Mouse (Mus musculus): ENCODE measurements at regions not wholly inside any gene's neighbourhood (a gene's known extent, or its start where the extent isn't known, plus 50 kb on each side); places are given as distances from the start of the nearest gene placed in this dataset.

DNA sequence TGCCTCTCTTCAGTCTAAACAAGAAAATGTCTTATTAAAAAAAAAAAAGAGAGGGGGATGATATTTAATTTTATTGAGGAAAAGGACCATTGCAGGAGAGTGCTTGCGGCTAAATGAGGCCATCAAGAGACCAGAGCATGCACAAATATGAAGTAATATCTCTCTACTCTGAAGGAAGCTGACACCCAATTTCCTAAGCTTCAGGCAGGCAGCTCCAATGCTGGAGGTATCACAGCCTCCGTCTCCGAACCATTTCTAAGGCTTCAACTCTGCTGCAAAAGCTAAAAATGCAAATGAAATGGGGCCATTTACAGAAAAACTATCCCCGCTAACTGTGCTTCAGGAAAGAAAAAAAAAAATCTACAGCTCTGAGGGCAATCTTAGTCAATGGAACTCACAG, 164.4 kb upstream of the Camk1g start:
- no peak for TF ChIP-seq CTCF (IDR thresholded peaks at IDR 0.05; ENCODE audit: borderline replicate concordance, extremely low read depth, insufficient read depth, insufficient read length)
- TF ChIP-seq POLR2A (IDR thresholded peaks at IDR 0.05; ENCODE audit: borderline replicate concordance, extremely low read depth, insufficient read depth, insufficient read length, poor library complexity, severe bottlenecking) = no peak
